Mouse (Mus musculus): ENCODE measurements around the gene Drd5.

Drd5 gene

DNA sequence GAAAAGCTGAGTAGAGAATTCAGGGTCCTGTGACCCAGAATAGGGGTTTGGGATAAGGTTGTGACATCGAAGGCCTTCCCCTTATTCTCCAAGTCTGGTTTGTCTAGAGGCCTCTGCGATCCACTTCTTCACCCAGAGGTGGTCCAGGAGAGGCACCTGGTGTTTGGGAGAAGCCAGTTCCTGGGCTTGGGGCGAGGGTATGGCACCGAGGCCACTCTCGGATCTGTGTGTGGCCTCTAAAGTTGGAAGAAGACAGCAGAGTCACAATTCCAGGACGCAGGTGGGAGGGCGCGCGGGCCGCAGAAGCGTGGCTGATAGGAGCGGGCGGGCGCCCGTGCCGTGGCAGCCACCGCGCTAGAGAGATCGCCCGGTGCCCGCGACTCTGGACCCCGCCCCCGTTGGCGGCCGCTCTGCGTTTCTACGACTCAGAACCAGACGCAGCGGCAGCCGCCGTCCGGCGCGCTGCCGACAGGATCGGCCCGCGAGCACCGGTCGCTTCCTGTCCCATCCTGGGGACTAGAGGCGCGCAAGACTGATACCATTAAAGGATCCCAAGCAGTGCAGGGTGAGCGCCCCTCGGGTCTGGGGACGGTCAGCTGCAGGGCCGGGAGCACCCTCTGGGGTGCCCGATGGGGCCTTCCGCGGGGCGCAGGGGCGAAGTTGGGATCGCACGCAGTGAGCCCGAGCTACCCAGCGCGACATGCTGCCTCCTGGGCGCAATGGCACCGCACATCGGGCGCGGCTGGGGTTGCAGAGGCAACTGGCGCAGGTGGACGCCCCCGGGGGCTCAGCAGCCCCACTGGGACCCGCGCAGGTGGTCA, at the start of gene Drd5:
Drd5 (plus strand) TSS at position 402 of the 821 bp plus-strand sequence.
- DNase-seq (ENCODE audit: low spot score in 2 of 2), result no peak

DNA sequence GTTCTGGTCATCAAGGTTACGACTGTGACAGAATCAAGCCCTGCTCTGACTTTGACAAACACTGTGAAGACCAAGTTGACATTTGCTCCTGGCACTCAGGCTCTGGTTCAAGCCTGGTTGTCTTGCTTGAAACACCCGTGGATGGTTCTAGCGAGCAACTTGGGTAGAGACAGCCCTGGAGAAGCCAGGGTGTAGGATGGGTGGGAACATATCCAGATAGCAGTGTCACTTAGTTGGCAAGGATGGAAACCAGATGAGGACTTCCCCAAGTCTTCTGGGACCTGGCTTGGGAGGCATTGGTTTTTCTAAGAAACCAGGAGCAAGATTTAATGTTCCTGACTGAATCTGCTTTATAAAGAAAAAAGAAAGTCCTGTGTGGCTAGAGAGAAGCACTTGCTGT, 48.2 kb upstream of the Drd5 start:
- no peak for DNase-seq (ENCODE audit: low spot score in 2 of 2)

DNA sequence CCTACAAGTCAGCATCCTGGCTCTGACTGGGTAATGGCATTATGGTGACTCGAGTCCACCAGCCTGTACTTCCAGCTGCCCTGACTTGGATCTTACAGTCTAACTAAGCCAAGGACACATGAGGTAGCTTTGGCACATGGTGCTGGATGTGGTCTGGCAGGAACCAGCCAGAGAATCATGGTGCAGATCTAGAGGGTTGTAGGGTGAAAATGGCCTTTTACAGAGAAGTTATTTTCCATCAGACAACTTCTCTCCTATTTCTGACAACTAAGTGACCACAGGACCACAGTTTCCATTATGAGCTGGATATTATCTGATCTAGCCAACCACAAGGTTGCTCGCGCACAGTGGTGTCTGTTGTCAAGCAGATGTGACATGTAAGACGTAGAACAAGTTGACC, 45.3 kb upstream of the Drd5 start:
- no peak for DNase-seq (ENCODE audit: low spot score in 2 of 2)

DNA sequence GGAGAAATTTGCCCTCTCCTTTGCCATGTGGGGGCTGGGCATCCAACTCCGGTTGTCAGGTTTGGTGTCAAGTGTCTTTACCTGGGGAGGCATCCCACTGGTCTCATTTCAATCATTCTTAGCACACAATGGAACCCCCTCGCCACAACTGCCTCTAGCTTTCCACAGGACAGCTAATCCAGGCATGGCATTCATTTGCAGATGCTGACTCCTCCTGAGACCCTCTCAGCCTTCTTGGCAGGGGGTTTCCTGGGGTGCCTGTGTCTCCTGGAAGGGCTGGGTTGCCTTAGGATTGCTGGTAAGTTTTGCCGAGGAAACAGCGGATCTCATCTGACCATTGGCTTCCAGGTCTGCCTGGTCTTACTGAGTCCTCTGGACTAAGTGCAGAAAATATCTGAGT, 43.4 kb upstream of the Drd5 start, which contains the start of gene Otop1:
Otop1 (plus strand) TSS at position 202 of the 400 bp plus-strand sequence.
- DNase-seq (ENCODE audit: low spot score in 2 of 2), result no peak

DNA sequence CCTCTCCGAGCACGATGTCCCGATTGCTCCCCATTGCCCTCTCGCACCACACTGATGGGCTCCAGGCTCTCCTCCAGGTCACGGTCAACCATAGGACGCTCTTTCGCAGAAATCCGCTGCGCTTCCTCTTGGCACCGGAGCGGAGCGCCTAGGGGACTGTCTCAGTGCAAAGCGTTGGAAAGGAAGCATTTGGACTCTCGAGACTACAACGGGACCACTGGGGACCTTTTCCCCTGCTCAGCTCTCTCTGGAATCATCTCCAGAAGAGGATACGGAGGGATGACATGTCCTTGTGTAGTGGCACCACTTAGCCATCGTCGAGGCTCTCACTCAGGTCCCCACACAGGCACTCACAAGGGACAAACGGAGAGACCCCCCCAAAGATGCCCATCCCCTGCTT, 42.7 kb upstream of the Drd5 start:
- DNase-seq (ENCODE audit: low spot score in 2 of 2), result no peak

GRCm38 (mm10) chr5:38277098-38277866, 41.9 kb upstream of the Drd5 start:
- no peak for DNase-seq (ENCODE audit: low spot score in 2 of 2)

DNA sequence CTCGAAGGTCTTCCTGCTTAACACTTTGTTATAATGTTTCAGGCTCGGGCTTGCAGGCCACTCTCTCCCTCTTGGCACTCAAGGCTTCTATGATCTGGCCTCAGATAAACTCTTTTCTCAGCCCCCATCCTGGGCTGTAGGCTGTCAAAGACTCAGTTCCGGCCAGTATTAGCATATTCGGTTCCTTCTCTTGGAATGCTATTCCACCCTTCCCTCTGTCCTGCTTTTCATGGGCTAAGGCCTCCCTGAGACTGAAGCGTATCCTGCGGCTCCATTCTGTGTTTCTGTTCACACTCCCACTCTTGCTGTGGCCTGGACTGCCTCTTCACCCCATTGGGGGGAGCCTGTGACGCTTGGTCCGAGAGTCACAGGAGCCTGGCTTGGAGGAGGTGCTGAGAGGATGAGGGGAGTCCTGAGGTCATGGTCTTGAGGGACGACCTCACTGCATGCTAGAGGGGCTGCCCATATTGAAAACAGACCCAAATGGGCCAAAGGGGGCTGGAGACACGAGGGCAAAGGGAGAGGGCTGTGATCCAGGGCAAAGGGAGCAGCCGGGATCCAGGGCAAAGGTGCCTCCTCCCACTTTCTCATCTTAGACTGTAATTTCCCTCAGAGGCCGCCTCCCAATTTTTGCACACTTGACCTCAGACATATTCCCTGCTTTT, 41.1 kb upstream of the Drd5 start:
- no peak for DNase-seq (ENCODE audit: low spot score in 2 of 2)

DNA sequence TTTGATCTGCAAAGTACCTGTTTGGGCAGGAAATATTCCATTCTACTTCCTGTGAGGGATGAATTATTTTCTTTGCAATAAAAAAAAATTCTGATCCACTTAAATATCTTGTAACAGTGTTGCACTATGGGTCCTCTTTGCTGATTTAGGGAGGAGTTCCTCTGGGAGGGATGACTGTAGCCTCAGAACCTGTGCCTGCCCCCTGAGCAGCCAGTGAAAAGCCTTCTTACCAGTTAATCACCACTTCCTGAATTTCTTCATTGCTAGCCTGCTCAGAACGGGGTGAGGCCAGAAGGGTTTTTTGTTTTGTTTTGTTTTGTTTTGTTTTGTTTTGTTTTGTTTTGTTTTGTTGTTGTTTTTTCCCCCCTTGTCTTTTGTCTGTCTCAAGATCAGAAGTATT, 39.1 kb upstream of the Drd5 start:
- DNase-seq (ENCODE audit: low spot score in 2 of 2), result no peak

DNA sequence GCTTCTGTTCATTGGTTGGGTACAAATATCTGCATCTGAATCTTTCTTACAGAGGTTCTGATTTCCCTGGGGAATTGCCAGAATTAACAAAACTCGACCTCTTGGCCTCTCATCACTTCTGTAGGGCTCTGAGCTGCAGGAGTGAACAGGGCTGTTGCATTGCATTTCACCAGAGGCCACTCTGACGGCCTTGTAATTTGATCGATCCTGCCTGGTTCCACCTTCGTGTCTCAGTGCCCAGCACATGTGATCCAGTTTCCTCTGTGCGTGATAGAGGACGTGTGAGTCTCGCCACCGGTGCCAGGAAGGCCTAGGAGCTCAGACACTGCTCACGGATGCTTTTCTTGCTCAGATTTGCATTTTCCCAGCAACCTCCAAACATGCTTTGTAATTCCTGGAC, 33.4 kb upstream of the Drd5 start:
- no peak for DNase-seq (ENCODE audit: low spot score in 2 of 2)

DNA sequence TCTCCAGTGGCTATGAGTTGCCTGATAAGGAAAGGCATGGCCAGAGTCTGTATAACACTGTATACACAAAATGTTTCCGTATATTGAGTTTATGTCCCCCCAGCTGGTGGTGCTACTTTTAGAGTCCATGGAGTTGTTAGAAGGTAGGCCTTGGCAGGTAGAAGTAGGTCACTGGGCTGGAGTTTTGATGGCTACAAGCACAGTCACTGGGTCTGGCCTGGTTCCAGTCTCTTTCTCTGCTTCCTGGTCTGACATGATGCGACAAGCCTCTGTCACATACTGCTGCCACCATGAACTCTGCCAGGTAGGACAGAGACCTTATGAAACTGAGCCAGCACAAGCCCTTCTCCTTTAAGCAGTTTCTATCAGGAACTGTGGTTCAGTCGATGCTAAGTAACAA, 30.7 kb upstream of the Drd5 start:
- no peak for DNase-seq (ENCODE audit: low spot score in 2 of 2)

DNA sequence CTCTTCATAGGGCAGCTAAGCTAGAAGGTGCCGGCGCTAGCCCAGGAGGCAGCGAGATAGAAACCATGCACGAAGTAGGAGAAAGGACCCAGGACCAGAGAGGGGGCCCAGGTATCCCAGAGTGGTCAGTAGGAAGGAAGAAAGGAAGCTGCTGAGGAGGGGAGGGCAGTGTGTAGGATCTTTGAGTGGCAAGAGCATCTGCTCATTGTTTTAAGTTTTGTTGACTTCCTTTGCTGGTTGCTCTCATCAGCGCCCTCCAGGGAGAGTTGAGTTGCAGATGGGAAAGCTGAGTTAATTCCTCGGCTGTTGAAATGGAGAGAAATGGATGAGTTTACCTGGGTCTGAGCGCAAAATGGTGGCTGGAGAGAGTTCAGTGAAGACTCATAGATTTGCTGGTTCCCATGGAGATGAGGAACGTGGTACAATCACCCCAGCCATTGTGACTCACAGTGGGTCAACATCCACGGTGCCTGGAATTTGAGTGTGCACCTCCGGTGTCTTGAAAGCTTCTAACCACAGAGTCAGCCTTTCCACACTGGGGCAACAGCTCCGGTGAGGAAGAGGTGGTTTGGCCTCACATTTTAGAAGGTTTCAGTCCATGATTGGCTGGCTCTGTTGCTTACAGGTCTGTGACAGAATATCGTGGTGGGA, 17.3 kb upstream of the Drd5 start:
- no peak for DNase-seq (ENCODE audit: low spot score in 2 of 2)

- DNase-seq (ENCODE audit: low spot score in 2 of 2), result no peak
Measured at GRCm38 (mm10) chr5:38302651-38303050, 16.5 kb upstream of the Drd5 start.

GRCm38 (mm10) chr5:38305241-38305640, 13.9 kb upstream of the Drd5 start:
- DNase-seq (ENCODE audit: low spot score in 2 of 2), result no peak

GRCm38 (mm10) chr5:38307255-38308101, 11.7 kb upstream of the Drd5 start:
- peak; percentile 92 to 93 for DNase-seq (ENCODE audit: low spot score in 2 of 2)

DNA sequence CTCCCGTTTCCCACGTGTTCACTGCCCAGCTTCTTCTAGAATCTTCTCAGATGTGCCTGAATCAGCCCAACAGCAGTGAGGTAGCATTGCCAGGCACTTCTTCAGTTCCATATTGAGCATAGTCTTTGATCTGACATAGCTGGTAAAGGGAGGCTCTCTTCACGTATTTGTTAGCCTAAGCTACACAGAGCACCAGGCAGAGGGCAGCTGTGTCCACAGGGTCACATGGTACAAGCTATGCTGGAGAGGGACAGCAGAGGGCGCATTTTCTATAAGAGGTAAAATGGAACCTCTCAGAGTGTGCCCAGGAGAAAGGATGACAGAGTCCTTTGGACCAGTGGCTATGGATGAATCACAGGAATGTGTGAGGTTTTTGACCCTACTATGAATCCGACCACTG, 10.3 kb upstream of the Drd5 start:
- peak in 1 of 2 experiments; percentile 69 for DNase-seq (ENCODE audit: low spot score in 2 of 2)

- no peak for DNase-seq (ENCODE audit: low spot score in 2 of 2)
Measured at GRCm38 (mm10) chr5:38309795-38310194, 9.4 kb upstream of the Drd5 start.

DNA sequence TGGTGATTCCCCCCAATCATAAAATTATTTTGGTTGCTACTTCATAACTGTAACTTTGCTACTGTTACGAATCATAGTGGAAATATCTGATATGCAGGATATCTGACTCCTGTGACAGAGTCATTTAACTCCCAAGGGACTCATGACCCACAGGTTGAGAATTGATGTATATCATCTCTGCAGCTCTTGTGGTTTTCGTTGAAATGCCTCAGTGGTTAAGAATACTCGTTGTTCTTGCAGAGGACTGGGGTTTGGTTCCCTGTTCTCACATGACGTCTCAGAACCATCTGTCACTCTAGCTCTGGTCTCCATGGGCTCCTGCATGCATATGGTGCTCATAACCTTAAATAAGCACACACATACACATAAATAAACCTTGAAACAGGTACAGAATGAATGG, 14.2 kb downstream of the Drd5 start:
- no peak for DNase-seq (ENCODE audit: low spot score in 2 of 2)

DNA sequence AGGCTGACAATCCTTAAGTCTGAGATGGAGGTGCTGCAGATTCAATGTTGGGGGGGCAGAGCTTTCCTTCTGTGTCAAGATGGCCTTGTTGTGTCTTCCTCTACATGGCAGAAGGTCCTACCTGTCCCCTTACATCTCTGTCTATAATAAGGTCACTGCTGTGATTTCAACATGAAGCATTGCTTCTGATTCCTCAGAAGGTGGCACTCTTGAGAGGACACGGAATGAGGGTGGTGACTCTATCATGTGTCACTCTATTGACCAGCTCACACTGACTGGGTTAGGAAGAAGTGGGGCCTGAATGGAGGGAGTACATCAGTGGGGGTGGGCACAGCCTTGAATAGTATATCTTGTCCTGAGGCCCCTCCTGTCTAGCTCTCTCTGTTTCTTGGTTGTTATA, 15.4 kb downstream of the Drd5 start:
- DNase-seq (ENCODE audit: low spot score in 2 of 2), result no peak

GRCm38 (mm10) chr5:38343101-38343500, 23.9 kb downstream of the Drd5 start:
- no peak for DNase-seq (ENCODE audit: low spot score in 2 of 2)

DNA sequence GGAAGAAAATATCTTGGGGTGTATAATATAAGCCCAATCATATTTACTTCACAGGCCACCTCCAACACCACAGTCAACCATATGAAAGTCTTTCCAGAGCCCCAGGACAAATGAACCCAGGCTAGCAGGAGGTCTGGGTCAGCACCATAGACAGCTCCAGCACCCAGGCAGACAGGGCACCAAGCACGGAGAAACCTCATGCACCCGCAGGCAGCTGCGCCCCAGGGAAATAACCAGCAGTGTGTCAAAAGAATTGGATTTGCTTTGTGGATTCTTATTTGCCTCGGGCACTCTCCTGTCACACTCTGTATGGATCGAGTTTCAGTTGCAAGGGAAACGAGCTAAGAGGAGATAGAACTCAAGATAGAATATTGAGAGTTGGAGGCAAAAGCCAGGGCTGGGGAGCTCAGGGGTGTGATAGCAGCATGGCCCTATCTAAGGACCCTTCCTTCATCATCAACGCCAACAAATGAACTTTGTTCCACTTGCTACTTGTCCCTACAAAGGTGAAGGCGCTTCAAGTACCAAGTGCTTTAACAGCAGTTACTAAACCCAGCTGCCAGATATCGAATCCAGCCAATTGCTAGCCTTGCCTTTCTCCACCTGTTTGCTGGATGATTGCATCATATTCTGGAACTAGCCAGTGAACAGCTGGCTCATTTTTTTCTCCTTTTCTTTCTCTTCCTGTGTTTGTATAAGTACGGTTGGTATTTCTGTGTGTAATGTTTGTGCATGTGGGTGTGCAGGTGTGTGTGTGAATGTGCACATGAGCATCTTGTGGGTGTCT, 27.7 kb downstream of the Drd5 start:
- DNase-seq (ENCODE audit: low spot score in 2 of 2), result no peak

All from cerebellum, postnatal 4 days (tissue).